Mouse (Mus musculus) heart, adult 2 months (tissue): ENCODE measurements at regions not wholly inside any gene's neighbourhood (a gene's known extent, or its start where the extent isn't known, plus 50 kb on each side); places are given as distances from the start of the nearest gene placed in this dataset.

ENCODE experiments used
- DNase-seq, 2 experiments: peaks; one replicate each; pipeline ENCODE4 v3.0.0; 2021
- H3K27ac ChIP-seq: fragments of 200-600 bp; 2 replicates; pipeline ENCODE4 v1.8.1; 2022
- H3K27me3 ChIP-seq: fragments of 200-500 bp; 2 replicates; pipeline ENCODE4 v1.6.1; 2012; ENCODE audit warnings: mild to moderate bottlenecking, low read length, inconsistent platforms, mixed read lengths; ENCODE audit not compliant: control insufficient read depth, insufficient read depth
- H3K36me3 ChIP-seq: fragments of 200-500 bp; 2 replicates; pipeline ENCODE4 v1.6.1; 2012; ENCODE audit warnings: low read length, inconsistent platforms; ENCODE audit not compliant: control insufficient read depth, insufficient read depth
- H3K4me1 ChIP-seq: fragments of 200-500 bp; 2 replicates; pipeline ENCODE4 v1.6.1; 2011; ENCODE audit warnings: low read length; ENCODE audit not compliant: control insufficient read depth, insufficient read depth
- H3K4me3 ChIP-seq: fragments of 200-600 bp; 2 replicates; pipeline ENCODE4 v1.8.1; 2022
- H3K79me2 ChIP-seq: fragments of 200-500 bp; replicated peaks from 2 replicates; pipeline ENCODE4 v1.6.1; 2012; ENCODE audit warnings: mild to moderate bottlenecking, inconsistent platforms, low read length, moderate library complexity, mixed read lengths; ENCODE audit not compliant: control insufficient read depth, insufficient read depth
- H3K9ac ChIP-seq: fragments of 200-500 bp; 2 replicates; pipeline ENCODE4 v1.6.1; 2012; ENCODE audit warnings: low read depth, mild to moderate bottlenecking, control low read depth, inconsistent platforms, low read length, mixed read lengths
- CTCF ChIP-seq: fragments of 200-600 bp; IDR thresholded peaks from 2 replicates; pipeline ENCODE4 v1.8.1; 2022; ENCODE audit warnings: antibody characterized with exemption, mild to moderate bottlenecking, moderate library complexity
- EP300 ChIP-seq: fragments of 200-500 bp; IDR thresholded peaks from 2 replicates; pipeline ENCODE4 v1.6.1; 2011; ENCODE audit warnings: low read depth, low read length, control low read depth; ENCODE audit not compliant: insufficient read depth
- POLR2A ChIP-seq: fragments of 200-500 bp; IDR thresholded peaks from 2 replicates; pipeline ENCODE4 v1.6.1; 2011; ENCODE audit warnings: mild to moderate bottlenecking, low read depth, low read length, control low read depth; ENCODE audit not compliant: insufficient read depth
- WGBS: fragments of 180-500 bp; shearing (Covaris S2); methylation state at CpG from one replicate; pipeline ENCODE4 v1.1.7; 2018; 5-methylcytosine and 5-hydroxymethylcytosine counted together
- intact Hi-C: fragments of 180-260 bp; cut with DNase I; formaldehyde crosslinking; loops from one replicate; pipeline ENCODE4 v1.15.1; 2025

GRCm38 (mm10) chr1:90677651-90678201 lies 74.9 kb downstream of the Cops8 start:
- Histone ChIP-seq H3K9ac (no peak overlapping the region), H3K79me2 (no peaks in the 10 kb centered on the region), H3K4me3 (no peak overlapping the region), H3K27ac (no peak overlapping the region), H3K27me3 (no peaks in the 10 kb centered on the region), H3K4me1 (peaks cover 3% of the 10 kb centered on the region), H3K36me3 (no peaks in the 10 kb centered on the region)
- WGBS: 59% methylated on average over 1 of the region's 1 CpGs
- TF ChIP-seq EP300 (no peak), POLR2A (no peak), CTCF (no peak)
- intact Hi-C loops: no loop called here
- no peak for DNase-seq

GRCm38 (mm10) chr1:90678416-90678815 lies 75.6 kb downstream of the Cops8 start:
- Histone ChIP-seq H3K4me1 (peaks cover 3% of the 10 kb centered on the region), H3K36me3 (no peaks in the 10 kb centered on the region), H3K4me3 (no peak overlapping the region), H3K27ac (no peak overlapping the region), H3K79me2 (no peaks in the 10 kb centered on the region), H3K9ac (no peak overlapping the region), H3K27me3 (no peaks in the 10 kb centered on the region)
- intact Hi-C loops: no loop called here
- no peak for DNase-seq
- WGBS: 10% methylated on average over 2 of the region's 2 CpGs
- no peak for TF ChIP-seq POLR2A
- no peak for TF ChIP-seq EP300
- TF ChIP-seq CTCF: no peak

GRCm38 (mm10) chr1:90688086-90688485 lies 85.3 kb downstream of the Cops8 start:
- H3K36me3 ChIP-seq: no peaks in the 10 kb centered on the region
- WGBS: 94% methylated on average over 5 of the region's 5 CpGs
- H3K27ac ChIP-seq: no peak overlapping the region
- H3K9ac ChIP-seq: no peak overlapping the region
- no peak overlapping the region for H3K4me3 ChIP-seq
- H3K27me3 ChIP-seq: no peaks in the 10 kb centered on the region
- no peak for DNase-seq
- intact Hi-C loops: no loop called here
- no peaks in the 10 kb centered on the region for H3K79me2 ChIP-seq
- peaks cover 2% of the 10 kb centered on the region; the same call in 1 of the 2 replicates for H3K4me1 ChIP-seq
- no peak for TF ChIP-seq POLR2A
- TF ChIP-seq EP300: no peak
- TF ChIP-seq CTCF: no peak

- intact Hi-C loops: no loop called here
- TF ChIP-seq EP300 (no peak), CTCF (no peak), POLR2A (no peak)
- Histone ChIP-seq H3K27ac (peak overlapping the region; percentile 38), H3K4me3 (no peak overlapping the region), H3K9ac (no peak overlapping the region), H3K36me3 (no peaks in the 10 kb centered on the region), H3K27me3 (no peaks in the 10 kb centered on the region), H3K79me2 (no peaks in the 10 kb centered on the region), H3K4me1 (peaks cover 2% of the 10 kb centered on the region; the same call in 1 of the 2 replicates)
- 43% methylated on average over 4 of the region's 4 CpGs for WGBS
- DNase-seq: peak in 1 of 2 experiments; percentile 44
These were observed 87.9 kb downstream of the Cops8 start for GRCm38 (mm10) chr1:90690591-90691116.

- Histone ChIP-seq H3K4me1 (peaks cover 2% of the 10 kb centered on the region; the same call in 1 of the 2 replicates), H3K36me3 (no peaks in the 10 kb centered on the region), H3K27ac (peak overlapping the region; percentile 38), H3K79me2 (no peaks in the 10 kb centered on the region), H3K4me3 (no peak overlapping the region), H3K27me3 (no peaks in the 10 kb centered on the region), H3K9ac (no peak overlapping the region)
- 0 out of 2 replicates have a peak, but pooled peaks have one; percentile 12 for TF ChIP-seq CTCF
- TF ChIP-seq EP300: no peak
- no peak for TF ChIP-seq POLR2A
- 44% methylated on average over 6 of the region's 6 CpGs for WGBS
- intact Hi-C loops: no loop called here
- DNase-seq: peak; percentile 35 to 36
These were observed 88.4 kb downstream of the Cops8 start for GRCm38 (mm10) chr1:90691157-90691594.

- H3K27ac ChIP-seq: no peak overlapping the region
- intact Hi-C loops: no loop called here
- no peaks in the 10 kb centered on the region for H3K79me2 ChIP-seq
- WGBS: 71% methylated on average over 1 of the region's 1 CpGs
- H3K36me3 ChIP-seq: no peaks in the 10 kb centered on the region
- H3K9ac ChIP-seq: no peak overlapping the region
- peaks cover 2% of the 10 kb centered on the region; the same call in 1 of the 2 replicates for H3K4me1 ChIP-seq
- no peak overlapping the region for H3K4me3 ChIP-seq
- DNase-seq: no peak
- TF ChIP-seq EP300: no peak
- TF ChIP-seq POLR2A: no peak
- no peak for TF ChIP-seq CTCF
- no peaks in the 10 kb centered on the region for H3K27me3 ChIP-seq
These were observed 90.1 kb downstream of the Cops8 start for GRCm38 (mm10) chr1:90692851-90693250.
